Mouse (Mus musculus) urinary bladder, postnatal 36 days (tissue): ENCODE results near the gene Alpk1.
A peak's percentile ranks its signal among the peaks of the same experiment; 100 is the strongest.

Experiments used
- DNase-seq, 2 experiments: peaks; one replicate each; pipeline ENCODE4 v3.0.0; 2022; ENCODE audit warnings: low spot score in 2 of 2, mixed read lengths in 1 of 2

Gene Alpk1

GRCm38 (mm10) chr3:127780021-127780644, at the start of gene Alpk1:
TSS of gene Alpk1 (minus strand) at chr3:127780527.
- DNase-seq = peak; percentile 76 to 78

- no peak for DNase-seq
Measured at GRCm38 (mm10) chr3:127827123-127827522, 46.8 kb upstream of the Alpk1 start.

- DNase-seq = no peak
Measured at GRCm38 (mm10) chr3:127826503-127826902, 46.2 kb upstream of the Alpk1 start.

- DNase-seq = no peak
Measured at GRCm38 (mm10) chr3:127823886-127824863, 43.8 kb upstream of the Alpk1 start.

- DNase-seq = no peak
Measured at GRCm38 (mm10) chr3:127821209-127821608, 40.9 kb upstream of the Alpk1 start.

- DNase-seq = no peak
Measured at GRCm38 (mm10) chr3:127820400-127820799, 40.1 kb upstream of the Alpk1 start.

- no peak for DNase-seq
Measured at GRCm38 (mm10) chr3:127818694-127819663, 38.7 kb upstream of the Alpk1 start.

- no peak for DNase-seq
Measured at GRCm38 (mm10) chr3:127817120-127817683, 36.9 kb upstream of the Alpk1 start.

- DNase-seq = no peak
Measured at GRCm38 (mm10) chr3:127809103-127809502, 28.8 kb upstream of the Alpk1 start.

GRCm38 (mm10) chr3:127807846-127808245, 27.5 kb upstream of the Alpk1 start:
- DNase-seq = no peak

- DNase-seq = no peak
Measured at GRCm38 (mm10) chr3:127805991-127806390, 25.7 kb upstream of the Alpk1 start.

GRCm38 (mm10) chr3:127805071-127805470, 24.7 kb upstream of the Alpk1 start:
- no peak for DNase-seq

GRCm38 (mm10) chr3:127804439-127804838, 24.1 kb upstream of the Alpk1 start:
- no peak for DNase-seq

- DNase-seq = no peak
Measured at GRCm38 (mm10) chr3:127802814-127803213, 22.5 kb upstream of the Alpk1 start.

- no peak for DNase-seq
Measured at GRCm38 (mm10) chr3:127801162-127801561, 20.8 kb upstream of the Alpk1 start.

GRCm38 (mm10) chr3:127796271-127796670, 15.9 kb upstream of the Alpk1 start:
- no peak for DNase-seq

- DNase-seq = no peak
Measured at GRCm38 (mm10) chr3:127795762-127796161, 15.4 kb upstream of the Alpk1 start.

- no peak for DNase-seq
Measured at GRCm38 (mm10) chr3:127793022-127793421, 12.7 kb upstream of the Alpk1 start.

- DNase-seq = no peak
Measured at GRCm38 (mm10) chr3:127791595-127792561, 11.6 kb upstream of the Alpk1 start.

GRCm38 (mm10) chr3:127791056-127791483, 10.7 kb upstream of the Alpk1 start:
- DNase-seq = peak in 1 of 2 experiments; percentile 10
